Mouse (Mus musculus) gastrocnemius, adult 2 months (tissue): ENCODE results near the gene Kcnh4. TPM values are rescaled to one million over a fixed set of nuclear protein-coding genes. Genes with fewer than 3 reads are reported as not detected.

Experiments used
- DNase-seq: peaks from one replicate; pipeline ENCODE4 v3.0.0; 2022
- H3K27ac ChIP-seq: fragments of 200-600 bp; 2 replicates; pipeline ENCODE4 v1.8.1; 2022; ENCODE audit warnings: mild to moderate bottlenecking
- H3K4me3 ChIP-seq: fragments of 200-600 bp; 2 replicates; pipeline ENCODE4 v1.8.1; 2022; ENCODE audit warnings: mild to moderate bottlenecking, moderate library complexity
- CTCF ChIP-seq: fragments of 200-600 bp; IDR thresholded peaks from 2 replicates; pipeline ENCODE4 v1.8.1; 2022; ENCODE audit warnings: antibody characterized with exemption, mild to moderate bottlenecking, moderate library complexity
- intact Hi-C: fragments of 180-260 bp; cut with DNase I; formaldehyde crosslinking; loops from one replicate; pipeline ENCODE4 v1.15.1; 2025
- total RNA-seq, 2 experiments: library from RNA; stranded (reverse); gene quantifications; 2 replicates each; pipeline ENCODE4 v1.2.3; 2021

Kcnh4 gene
- total RNA-seq, 2 experiments from 2014 or later, result not detected

DNA sequence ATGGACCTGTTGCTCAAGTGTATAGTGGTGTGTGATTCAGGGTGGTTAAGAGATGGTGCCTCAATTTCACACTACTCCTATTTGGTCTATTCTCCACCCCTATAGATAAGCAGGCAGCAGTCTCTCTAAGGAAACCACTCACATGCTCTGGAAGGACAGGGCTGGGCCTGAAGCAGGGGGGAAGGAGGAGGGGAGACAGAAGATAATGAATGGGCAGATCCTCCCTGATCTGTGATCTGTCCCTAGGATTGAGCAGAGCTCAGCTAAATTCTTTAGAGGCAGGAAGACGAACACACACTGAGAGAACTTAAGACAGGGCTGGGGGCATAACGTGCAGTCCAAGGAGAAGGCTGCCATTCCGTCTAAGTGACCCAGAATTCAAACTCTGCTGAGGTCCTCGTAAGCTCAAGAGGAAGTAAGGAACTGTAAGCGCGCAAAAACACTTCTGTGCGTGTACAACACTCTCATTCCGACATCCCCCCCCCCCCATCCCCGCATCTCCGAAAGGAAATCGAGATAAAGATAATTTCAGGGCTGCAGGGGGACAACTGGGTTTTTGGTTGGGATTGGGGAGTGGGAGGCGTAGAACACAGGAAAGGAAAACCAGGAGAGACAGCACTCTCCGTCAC is 22.5 kb downstream of the Kcnh4 start:
- DNase-seq, result no peak
- no peak for TF ChIP-seq CTCF
- H3K27ac ChIP-seq, result peak overlapping the region; percentile 95
- H3K4me3 ChIP-seq, result peak overlapping the region; percentile 92
- intact Hi-C loops, result no loop called here

DNA sequence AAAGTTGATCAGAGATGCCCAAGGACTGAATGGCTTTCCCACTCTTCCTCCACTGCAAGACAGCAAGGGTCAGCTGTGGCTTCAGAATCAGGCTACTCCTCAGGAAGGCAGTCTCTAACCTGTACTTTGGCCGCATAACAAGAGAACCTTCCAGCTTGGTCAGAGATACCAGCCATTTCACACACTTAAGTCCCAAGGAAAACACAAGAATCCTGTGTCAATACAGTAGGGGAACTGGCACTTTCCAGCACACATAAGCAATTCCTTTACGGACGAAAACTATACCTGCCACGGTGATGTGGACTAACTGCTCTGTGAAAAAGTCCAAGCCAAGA is 23.0 kb downstream of the Kcnh4 start:
- Histone ChIP-seq H3K4me3 (peak overlapping the region; percentile 92), H3K27ac (peak overlapping the region; percentile 95)
- intact Hi-C loops, result no loop called here
- no peak for DNase-seq
- no peak for TF ChIP-seq CTCF

DNA sequence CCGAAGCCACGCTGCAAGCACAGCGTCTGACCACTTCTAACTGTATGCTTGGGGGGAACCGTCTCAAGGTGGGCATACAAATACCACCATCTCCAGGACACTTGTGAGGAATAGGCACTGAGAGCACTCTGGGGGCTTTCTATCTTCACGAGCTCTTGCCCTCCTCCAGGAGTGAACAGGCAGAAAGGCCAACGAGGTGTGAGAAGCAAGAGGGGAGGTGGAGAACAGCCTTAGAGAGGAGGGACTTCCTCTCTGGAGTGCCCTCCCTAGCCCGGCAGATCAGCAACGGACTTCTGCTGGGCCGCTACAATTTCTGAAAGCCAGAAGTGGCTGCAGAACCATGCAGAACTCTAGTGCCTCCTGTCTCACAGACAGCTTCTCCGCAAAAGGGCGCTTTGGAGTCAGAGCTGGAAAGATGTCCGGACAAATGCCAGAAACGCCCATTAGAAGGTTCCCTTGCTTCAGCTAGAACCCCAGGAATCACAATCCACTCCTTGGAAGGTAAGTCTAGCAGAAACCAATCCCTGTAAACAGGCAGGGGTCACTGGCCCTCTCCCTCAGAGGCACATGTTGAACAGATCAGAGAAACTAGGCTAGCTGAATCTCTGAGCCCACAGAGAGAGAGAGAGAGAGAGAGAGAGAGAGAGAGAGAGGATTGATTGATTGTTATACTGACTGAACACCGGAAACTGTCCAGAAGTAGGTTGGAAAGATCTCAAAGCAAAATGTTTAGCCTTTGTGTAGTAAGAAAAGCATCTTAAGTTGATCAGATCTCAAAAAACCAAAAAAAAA is 23.6 kb downstream of the Kcnh4 start:
- no peak for DNase-seq
- Histone ChIP-seq H3K4me3 (peak overlapping the region; percentile 92), H3K27ac (peak overlapping the region; percentile 95)
- intact Hi-C loops, result no loop called here
- TF ChIP-seq CTCF, result no peak

DNA sequence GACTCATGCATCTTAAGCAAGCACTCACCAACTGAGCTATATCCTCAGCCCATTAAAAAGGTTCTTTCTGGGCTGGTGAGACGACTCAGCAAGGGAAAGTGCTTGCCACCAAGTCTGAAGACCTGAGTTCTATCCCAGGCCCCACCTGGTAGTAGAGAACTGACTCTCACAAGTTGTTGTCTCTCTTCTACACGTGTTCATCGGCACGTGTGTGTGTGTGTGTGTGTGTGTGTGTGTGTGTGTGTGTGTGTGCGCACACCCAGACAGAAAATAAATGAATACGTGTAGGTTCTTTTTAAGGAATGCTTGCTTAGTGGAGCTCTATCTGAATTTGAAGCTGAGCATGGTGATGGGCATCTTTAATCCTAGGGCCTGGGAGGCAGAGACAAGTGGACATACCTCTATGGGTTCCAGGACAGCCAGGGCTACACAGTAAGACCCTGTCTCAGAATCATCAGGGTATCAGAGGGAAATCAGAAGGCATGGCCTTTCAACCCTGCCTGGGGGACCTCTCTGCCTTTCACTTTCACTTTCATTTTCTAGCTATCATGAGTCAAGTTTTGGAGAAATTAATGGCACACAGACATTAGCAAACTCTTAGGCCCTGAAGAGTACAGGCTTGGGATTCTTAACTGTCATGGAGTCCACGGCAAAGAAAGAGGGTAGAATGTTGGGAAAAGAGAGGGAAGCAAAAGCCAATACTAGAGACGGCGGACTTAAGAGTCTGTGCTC is 24.4 kb downstream of the Kcnh4 start:
- TF ChIP-seq CTCF, result no peak
- H3K4me3 ChIP-seq, result peak overlapping the region; percentile 92
- H3K27ac ChIP-seq, result peak overlapping the region; percentile 95
- DNase-seq, result no peak
- intact Hi-C loops, result no loop called here

DNA sequence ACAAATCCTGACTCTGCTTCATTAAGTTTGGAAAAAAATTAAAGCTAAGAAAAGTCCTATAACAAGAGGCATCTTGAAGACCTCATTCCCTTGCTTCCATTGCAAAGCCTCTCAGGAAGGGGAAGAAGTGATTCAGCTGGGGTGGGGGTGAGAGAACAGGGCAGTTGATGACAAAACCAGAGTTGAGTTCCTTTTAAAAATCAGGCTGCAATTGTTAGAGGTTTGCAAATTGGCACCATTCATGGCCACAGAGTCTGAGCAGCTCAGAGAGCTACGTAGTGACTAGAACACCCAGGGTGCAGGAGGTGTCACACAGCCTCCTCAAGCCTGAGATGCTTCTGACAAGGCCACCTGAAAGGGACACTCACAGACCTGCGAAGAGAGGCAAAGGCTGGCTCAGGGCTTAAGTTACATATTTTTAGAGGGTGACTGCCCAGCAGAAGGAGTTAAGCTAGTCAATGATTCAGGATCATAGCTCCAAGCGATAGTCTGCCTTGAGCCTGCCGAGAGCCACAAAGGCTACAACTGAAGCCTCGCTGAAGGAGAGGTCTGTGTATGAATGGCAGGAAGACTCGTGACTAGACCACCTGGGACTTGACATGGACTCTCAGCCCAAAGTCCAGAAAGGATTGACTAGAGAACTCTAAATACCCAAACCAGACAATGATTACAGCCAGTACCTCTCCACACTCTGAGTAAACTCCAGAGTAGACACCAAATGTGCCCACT is 29.1 kb downstream of the Kcnh4 start:
- DNase-seq, result no peak
- TF ChIP-seq CTCF, result no peak
- H3K4me3 ChIP-seq, result peak overlapping the region; percentile 28; the same call in 1 of the 2 replicates
- intact Hi-C loops, result no loop called here
- peak overlapping the region; percentile 85 for H3K27ac ChIP-seq

DNA sequence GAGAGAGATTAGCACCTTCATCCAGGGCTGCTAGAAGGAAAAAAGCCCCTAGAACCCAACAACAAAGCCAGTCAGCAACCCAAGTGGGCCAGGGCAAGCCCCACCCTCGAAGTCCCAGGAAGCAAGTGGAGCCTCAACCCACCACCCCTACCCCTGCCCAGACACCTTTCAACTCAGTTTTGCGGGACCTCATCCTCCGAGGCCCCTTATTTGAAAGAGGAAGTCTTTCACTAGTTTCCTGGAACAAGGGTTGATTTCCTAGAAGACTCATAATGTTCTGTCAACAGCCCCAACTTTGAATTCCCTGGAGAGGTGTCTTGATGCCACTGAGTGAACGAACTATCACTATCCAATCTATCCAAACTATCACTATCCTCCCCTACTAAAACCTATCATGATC is 29.8 kb downstream of the Kcnh4 start:
- intact Hi-C loops, result no loop called here
- Histone ChIP-seq H3K27ac (peak overlapping the region; percentile 85), H3K4me3 (no peak overlapping the region; the same call in 1 of the 2 replicates)
- TF ChIP-seq CTCF, result no peak
- DNase-seq, result no peak

DNA sequence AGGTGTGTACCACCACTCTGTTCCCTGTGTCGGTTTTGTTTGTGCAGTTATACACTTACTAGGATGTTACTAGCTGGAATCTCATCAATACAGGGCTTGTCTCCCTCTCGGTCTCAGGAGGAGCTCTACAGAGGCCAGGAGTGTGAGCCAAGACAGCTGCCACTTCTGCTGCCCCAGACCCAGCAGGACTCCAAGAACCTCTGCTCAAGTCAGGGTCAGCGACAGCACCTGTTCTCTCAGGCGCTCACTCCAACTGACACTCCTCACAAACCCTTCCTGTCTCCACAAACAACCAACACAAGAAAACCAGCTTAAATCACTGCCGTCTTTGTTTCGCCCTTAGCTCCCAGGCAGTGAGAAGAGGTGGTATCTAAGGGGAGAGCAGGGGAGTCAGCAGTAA is 31.1 kb downstream of the Kcnh4 start:
- TF ChIP-seq CTCF, result no peak
- Histone ChIP-seq H3K4me3 (no peak overlapping the region), H3K27ac (peak overlapping the region; percentile 85)
- intact Hi-C loops, result no loop called here
- peak; percentile 69 for DNase-seq

DNA sequence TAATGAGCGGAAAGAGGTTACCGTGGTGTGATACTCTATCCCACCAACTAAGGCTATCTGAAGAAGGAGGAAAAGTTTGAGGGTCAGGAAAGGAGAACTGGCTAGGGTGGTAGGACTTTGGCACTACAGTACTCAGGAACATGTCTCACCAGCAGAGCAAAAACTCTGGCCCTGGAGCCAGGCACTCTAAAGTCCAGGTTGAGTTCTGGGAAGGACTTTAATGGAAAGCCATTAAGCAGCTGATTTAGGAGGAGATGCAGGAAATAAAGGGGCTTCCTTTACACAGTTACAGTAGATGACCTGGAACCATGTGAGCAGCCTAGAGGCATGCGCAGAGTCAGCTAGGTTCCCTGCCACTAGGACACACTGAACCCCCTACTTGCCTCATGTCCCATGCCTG is 32.5 kb downstream of the Kcnh4 start:
- TF ChIP-seq CTCF, result no peak

DNA sequence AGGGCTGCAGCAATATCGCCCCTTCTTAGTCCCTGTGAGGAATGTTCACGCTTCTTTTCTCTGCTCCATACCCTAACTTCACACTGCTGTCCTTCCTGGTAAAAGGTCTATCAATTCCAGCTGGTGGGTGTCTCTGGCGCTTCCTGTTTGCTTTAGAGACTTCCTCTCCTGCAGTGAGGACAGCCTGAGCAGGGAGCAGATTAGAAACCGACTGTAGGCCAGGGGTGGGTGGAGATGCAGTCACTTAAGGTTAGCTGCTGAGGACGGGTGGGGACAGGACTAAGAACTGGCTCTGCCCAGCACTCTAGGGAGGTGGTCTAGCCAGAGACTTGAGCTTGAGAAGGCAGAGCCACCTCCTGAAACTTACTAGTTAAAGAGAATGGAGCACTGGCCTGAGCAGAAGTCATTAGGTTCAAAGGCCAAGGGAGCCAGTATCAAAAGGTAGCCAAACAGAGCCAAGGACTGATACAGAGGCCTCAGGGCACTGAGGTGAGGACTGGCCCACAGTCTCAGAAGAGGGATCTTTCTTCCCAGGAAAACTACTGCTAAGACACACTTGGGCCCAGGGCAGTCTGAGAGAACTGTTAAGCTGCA is 34.7 kb downstream of the Kcnh4 start:
- H3K27ac ChIP-seq, result peak overlapping the region; percentile 84
- TF ChIP-seq CTCF, result no peak
- intact Hi-C loops, result loop anchor here (5.0 kb wide), 1 partner anchor 232 kb away; no protein-coding TSS in a partner anchor
- H3K4me3 ChIP-seq, result peak overlapping the region; percentile 7; the same call in 1 of the 2 replicates
- DNase-seq, result no peak

More for the DNA sequence above, 32.5 kb downstream of the Kcnh4 start:
- peak overlapping the region; percentile 85 for H3K27ac ChIP-seq
- intact Hi-C loops, result no loop called here
- H3K4me3 ChIP-seq, result no peak overlapping the region
- DNase-seq, result no peak

DNA sequence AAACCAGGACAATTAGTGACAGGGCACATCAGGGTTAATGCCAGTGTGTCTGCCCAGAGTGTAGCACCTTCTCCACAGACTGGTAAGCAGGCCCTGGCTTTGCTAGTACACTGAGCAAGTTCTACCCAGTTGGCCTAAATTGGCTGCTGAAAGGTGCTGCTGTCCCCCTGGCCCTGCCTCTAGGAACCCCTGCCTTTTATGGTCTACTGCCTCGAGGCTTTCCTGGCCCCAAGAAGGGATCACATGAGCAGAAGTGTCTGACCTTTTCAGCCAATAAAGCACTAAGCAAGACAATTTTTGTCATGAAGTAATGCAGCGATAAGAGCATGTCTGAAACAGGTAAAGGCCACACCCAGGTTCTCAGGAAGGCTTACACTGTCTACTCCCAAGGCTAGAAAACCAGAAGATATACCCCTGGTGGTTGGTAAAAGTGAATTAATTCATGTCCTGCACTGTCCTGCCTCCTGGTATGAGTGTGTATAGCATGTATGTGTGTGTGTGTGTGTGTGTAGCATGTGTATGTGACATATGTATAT is 37.2 kb downstream of the Kcnh4 start:
- DNase-seq, result no peak
- TF ChIP-seq CTCF, result no peak
- Histone ChIP-seq H3K4me3 (no peak overlapping the region), H3K27ac (peak overlapping the region; percentile 81)
- intact Hi-C loops, result loop anchor here (5.0 kb wide), 1 partner anchor 235 kb away; no protein-coding TSS in a partner anchor

DNA sequence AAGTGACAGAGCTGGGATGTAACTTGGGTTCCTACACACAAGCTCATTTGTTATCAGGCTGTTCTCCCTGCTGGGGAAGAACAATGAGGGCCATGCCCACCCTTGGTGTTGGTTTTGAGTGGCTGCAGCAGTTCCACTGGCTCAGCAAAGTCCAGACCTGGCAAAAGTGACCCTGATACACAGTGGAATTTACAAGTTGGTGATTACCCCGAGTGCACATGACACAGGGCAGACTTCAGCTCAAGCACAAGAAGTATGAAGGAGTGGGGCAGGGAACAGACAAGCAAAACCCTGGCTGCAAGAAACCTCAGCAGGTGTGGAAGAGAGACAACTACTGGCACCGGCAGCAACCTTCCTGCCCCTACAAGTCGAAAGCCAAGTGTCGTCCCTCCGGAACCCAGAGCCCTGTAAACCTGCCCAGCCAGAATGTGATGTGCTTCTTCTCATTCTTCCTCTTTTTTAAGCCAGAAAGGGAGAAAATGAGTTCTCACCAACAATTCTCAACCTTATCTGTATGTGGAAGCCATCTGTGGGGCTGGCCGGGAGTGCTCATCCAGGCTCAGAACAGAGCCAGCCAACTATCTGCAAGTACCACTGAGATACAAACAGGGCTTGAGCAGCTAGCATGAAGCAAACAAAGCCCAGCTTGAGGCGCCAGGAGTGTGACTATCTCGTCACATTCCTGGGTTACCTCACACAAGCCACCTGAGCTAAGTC is 37.8 kb downstream of the Kcnh4 start:
- Histone ChIP-seq H3K27ac (peak overlapping the region; percentile 81), H3K4me3 (no peak overlapping the region; the same call in 1 of the 2 replicates)
- no peak for TF ChIP-seq CTCF
- DNase-seq, result no peak
- intact Hi-C loops, result loop anchor here (5.0 kb wide), 1 partner anchor 235 kb away; no protein-coding TSS in a partner anchor
